Mouse (Mus musculus) midbrain, embryonic 11.5 days (tissue): ENCODE data around the gene Lrrn2. TPM values are rescaled to one million over a fixed set of nuclear protein-coding genes. Genes with fewer than 3 reads are reported as not detected.

Experiments used
- ATAC-seq: fragments of 200-750 bp; cut with Nextera tagmentation; 2 replicates; pipeline ENCODE4 v1.8.0; 2017; ENCODE audit warnings: moderate TSS enrichment, moderate library complexity; ENCODE audit not compliant: low FRiP score
- DNase-seq: peaks from one replicate; pipeline ENCODE4 v3.0.0; 2015; ENCODE audit warnings: low spot score; ENCODE audit errors: missing footprints
- H3K27ac ChIP-seq: fragments of 300-500 bp; sonication (generic); 2 replicates; pipeline ENCODE4 v1.5.1; 2014; ENCODE audit warnings: low read depth, low read length
- H3K27me3 ChIP-seq: fragments of 300-500 bp; sonication (generic); 2 replicates; pipeline ENCODE4 v1.6.1; 2014; ENCODE audit warnings: mild to moderate bottlenecking, low read length, moderate library complexity, mixed read lengths; ENCODE audit not compliant: control insufficient read depth, insufficient read depth
- H3K36me3 ChIP-seq: fragments of 300-500 bp; sonication (generic); 2 replicates; pipeline ENCODE4 v1.6.1; 2014; ENCODE audit warnings: mild to moderate bottlenecking, low read length, moderate library complexity, mixed read lengths; ENCODE audit not compliant: control insufficient read depth, insufficient read depth
- H3K4me1 ChIP-seq: fragments of 300-500 bp; sonication (generic); 2 replicates; pipeline ENCODE4 v1.6.1; 2014; ENCODE audit warnings: low read length; ENCODE audit not compliant: control insufficient read depth, insufficient read depth
- H3K4me2 ChIP-seq: fragments of 300-500 bp; sonication (generic); 2 replicates; pipeline ENCODE4 v1.6.1; 2014; ENCODE audit warnings: mild to moderate bottlenecking, moderate library complexity
- H3K4me3 ChIP-seq: fragments of 300-500 bp; sonication (generic); 2 replicates; pipeline ENCODE4 v1.5.1; 2014; ENCODE audit warnings: low read depth, low read length
- H3K9ac ChIP-seq: fragments of 300-500 bp; sonication (generic); 2 replicates; pipeline ENCODE4 v1.6.1; 2014; ENCODE audit warnings: low read length
- H3K9me3 ChIP-seq: fragments of 300-500 bp; sonication (generic); 2 replicates; pipeline ENCODE4 v1.6.1; 2016; ENCODE audit warnings: low read length; ENCODE audit not compliant: control insufficient read depth
- WGBS: fragments of 180-500 bp; shearing (Covaris S2); extraction: QIAGEN DNeasy Blood & Tissue Kit; methylation state at CpG from one replicate; pipeline ENCODE4 v1.1.7; 2014; 5-methylcytosine and 5-hydroxymethylcytosine counted together
- polyA plus RNA-seq: library from polyadenylated mRNA; unstranded; fragments of >200 nt; fragmentation: Nextera tagmentation; extraction: Ambion mirVana; gene quantifications from 2 replicates; pipeline ENCODE4 v1.2.1, GENCODE M21; 2014

Lrrn2 gene
- polyA plus RNA-seq, 1 experiment from 2014 or later: 9.4 TPM

GRCm38 (mm10) chr1:132917554-132917953, 37.5 kb downstream of the Lrrn2 start:
- H3K36me3 ChIP-seq: no peaks in the 10 kb centered on the region
- ATAC-seq (no peak), DNase-seq (no peak)
- no peak overlapping the region for H3K4me2 ChIP-seq
- no peaks in the 10 kb centered on the region for H3K27me3 ChIP-seq
- no peak overlapping the region for H3K9ac ChIP-seq
- WGBS: 14% methylated on average over 8 of the region's 8 CpGs
- H3K4me3 ChIP-seq: no peak overlapping the region
- no peaks in the 10 kb centered on the region for H3K9me3 ChIP-seq
- H3K4me1 ChIP-seq: peaks cover 27% of the 10 kb centered on the region
- no peak overlapping the region for H3K27ac ChIP-seq

- Histone ChIP-seq H3K9me3 (no peaks in the 10 kb centered on the region), H3K9ac (no peak overlapping the region), H3K27me3 (no peaks in the 10 kb centered on the region), H3K27ac (no peak overlapping the region), H3K4me3 (no peak overlapping the region), H3K36me3 (no peaks in the 10 kb centered on the region), H3K4me1 (peaks cover 28% of the 10 kb centered on the region), H3K4me2 (no peak overlapping the region)
- DNase-seq (no peak), ATAC-seq (no peak)
- WGBS: 17% methylated on average over 10 of the region's 10 CpGs
Observed at GRCm38 (mm10) chr1:132918117-132918680, 38.1 kb downstream of the Lrrn2 start.

- DNase-seq: no peak
- no peak overlapping the region for H3K9ac ChIP-seq
- no peaks in the 10 kb centered on the region for H3K27me3 ChIP-seq
- no peak overlapping the region for H3K4me2 ChIP-seq
- H3K27ac ChIP-seq: no peak overlapping the region
- no peaks in the 10 kb centered on the region for H3K9me3 ChIP-seq
- WGBS: 85% methylated on average over 8 of the region's 8 CpGs
- H3K4me1 ChIP-seq: peaks cover 28% of the 10 kb centered on the region
- no peak for ATAC-seq
- no peak overlapping the region for H3K4me3 ChIP-seq
- H3K36me3 ChIP-seq: no peaks in the 10 kb centered on the region
Observed at GRCm38 (mm10) chr1:132919258-132919657, 39.2 kb downstream of the Lrrn2 start.

GRCm38 (mm10) chr1:132921071-132921470, 41.0 kb downstream of the Lrrn2 start:
- Histone ChIP-seq H3K9ac (no peak overlapping the region), H3K27ac (0 out of 2 replicates have a peak overlapping the region, but pooled peaks have one; percentile 16), H3K27me3 (no peaks in the 10 kb centered on the region), H3K36me3 (no peaks in the 10 kb centered on the region), H3K4me1 (peaks cover 28% of the 10 kb centered on the region), H3K9me3 (no peaks in the 10 kb centered on the region), H3K4me2 (peak overlapping the region; percentile 17), H3K4me3 (no peak overlapping the region)
- DNase-seq: peak; percentile 91
- 2% methylated on average over 13 of the region's 13 CpGs for WGBS
- ATAC-seq: peak; percentile 74

GRCm38 (mm10) chr1:132922257-132922656, 42.2 kb downstream of the Lrrn2 start:
- Histone ChIP-seq H3K27ac (no peak overlapping the region), H3K4me1 (peaks cover 28% of the 10 kb centered on the region), H3K9me3 (no peaks in the 10 kb centered on the region), H3K27me3 (no peaks in the 10 kb centered on the region), H3K9ac (no peak overlapping the region), H3K4me2 (no peak overlapping the region), H3K4me3 (no peak overlapping the region), H3K36me3 (no peaks in the 10 kb centered on the region)
- ATAC-seq (0 out of 2 replicates have a peak, but pooled peaks have one; percentile 31), DNase-seq (peak; percentile 88)
- WGBS: 85% methylated on average over 9 of the region's 9 CpGs

GRCm38 (mm10) chr1:132925270-132925669, 45.2 kb downstream of the Lrrn2 start:
- H3K9ac ChIP-seq: no peak overlapping the region
- 93% methylated on average over 7 of the region's 7 CpGs for WGBS
- no peak for ATAC-seq
- no peak overlapping the region for H3K4me2 ChIP-seq
- no peaks in the 10 kb centered on the region for H3K36me3 ChIP-seq
- no peaks in the 10 kb centered on the region for H3K27me3 ChIP-seq
- H3K27ac ChIP-seq: no peak overlapping the region
- no peak overlapping the region for H3K4me3 ChIP-seq
- no peak for DNase-seq
- H3K9me3 ChIP-seq: no peaks in the 10 kb centered on the region
- H3K4me1 ChIP-seq: peaks cover 24% of the 10 kb centered on the region

- no peaks in the 10 kb centered on the region for H3K9me3 ChIP-seq
- ATAC-seq (no peak), DNase-seq (no peak)
- no peak overlapping the region for H3K27ac ChIP-seq
- H3K9ac ChIP-seq: no peak overlapping the region
- no peak overlapping the region for H3K4me3 ChIP-seq
- no peaks in the 10 kb centered on the region for H3K27me3 ChIP-seq
- no peaks in the 10 kb centered on the region for H3K36me3 ChIP-seq
- H3K4me2 ChIP-seq: no peak overlapping the region
- H3K4me1 ChIP-seq: 0 out of 2 replicates have a peak, but pooled peaks cover 3% of the 10 kb centered on the region
- 55% methylated on average over 19 of the region's 19 CpGs for WGBS
Observed at GRCm38 (mm10) chr1:132928032-132928906, 48.2 kb downstream of the Lrrn2 start.

- DNase-seq: no peak
- no peak for ATAC-seq
- Histone ChIP-seq H3K4me2 (no peak overlapping the region), H3K9ac (no peak overlapping the region), H3K4me3 (no peak overlapping the region), H3K27ac (no peak overlapping the region), H3K9me3 (no peaks in the 10 kb centered on the region), H3K27me3 (no peaks in the 10 kb centered on the region), H3K36me3 (no peaks in the 10 kb centered on the region), H3K4me1 (0 out of 2 replicates have a peak, but pooled peaks cover 3% of the 10 kb centered on the region)
- WGBS: 69% methylated on average over 3 of the region's 3 CpGs
Observed at GRCm38 (mm10) chr1:132928907-132929250, 48.8 kb downstream of the Lrrn2 start.

GRCm38 (mm10) chr1:132930291-132930690, 50.2 kb downstream of the Lrrn2 start:
- H3K27ac ChIP-seq: no peak overlapping the region
- no peak for DNase-seq
- no peak overlapping the region for H3K4me3 ChIP-seq
- H3K36me3 ChIP-seq: no peaks in the 10 kb centered on the region
- peaks cover 6% of the 10 kb centered on the region for H3K4me1 ChIP-seq
- no peaks in the 10 kb centered on the region for H3K9me3 ChIP-seq
- no peaks in the 10 kb centered on the region for H3K27me3 ChIP-seq
- ATAC-seq: no peak
- H3K4me2 ChIP-seq: no peak overlapping the region
- H3K9ac ChIP-seq: no peak overlapping the region
- 75% methylated on average over 4 of the region's 4 CpGs for WGBS
